Mouse (Mus musculus) ES-Bruce4 (cell line): ENCODE results near the gene Gcm2. TPM values are rescaled to one million over a fixed set of nuclear protein-coding genes. Genes with fewer than 3 reads are reported as not detected.

Experiments
- H3K27ac ChIP-seq: 2 replicates; pipeline ENCODE4 v1.5.1; 2012; ENCODE audit warnings: low read length, inconsistent platforms; ENCODE audit not compliant: insufficient read depth
- H3K27me3 ChIP-seq: 2 replicates; pipeline ENCODE4 v1.6.1; 2012; ENCODE audit warnings: mild to moderate bottlenecking, low read length, inconsistent platforms; ENCODE audit not compliant: control insufficient read depth, poor library complexity, insufficient read depth, severe bottlenecking
- H3K36me3 ChIP-seq: 2 replicates; pipeline ENCODE4 v1.6.1; 2012; ENCODE audit warnings: inconsistent platforms, mild to moderate bottlenecking, low read length, moderate library complexity; ENCODE audit not compliant: control insufficient read depth, poor library complexity, insufficient read depth, severe bottlenecking
- H3K4me1 ChIP-seq: one replicate; pipeline ENCODE4 v1.8.1; 2011; ENCODE audit warnings: low read length; ENCODE audit not compliant: control insufficient read depth, insufficient read depth
- H3K4me3 ChIP-seq: 2 replicates; pipeline ENCODE4 v1.5.1; 2011; ENCODE audit warnings: low read depth, mild to moderate bottlenecking, low read length
- H3K9ac ChIP-seq: 2 replicates; pipeline ENCODE4 v1.6.1; 2012; ENCODE audit warnings: low read depth, mild to moderate bottlenecking, inconsistent platforms; ENCODE audit not compliant: poor library complexity, severe bottlenecking
- H3K9me3 ChIP-seq: replicated peaks from 2 replicates; pipeline ENCODE4 v1.6.1; 2012; ENCODE audit warnings: mild to moderate bottlenecking, low read length, inconsistent platforms; ENCODE audit not compliant: control insufficient read depth, poor library complexity, insufficient read depth, severe bottlenecking
- CTCF ChIP-seq: IDR thresholded peaks from one replicate; pipeline ENCODE4 v1.8.1; 2011; ENCODE audit warnings: low read depth, low read length
- EP300 ChIP-seq: IDR thresholded peaks from 2 replicates; pipeline ENCODE4 v1.6.1; 2011; ENCODE audit warnings: low read depth, low read length; ENCODE audit not compliant: insufficient read depth
- POLR2A ChIP-seq: IDR thresholded peaks from one replicate; pipeline ENCODE4 v1.8.1; 2011; ENCODE audit warnings: low read length; ENCODE audit not compliant: insufficient read depth
- polyA plus RNA-seq: library from polyadenylated mRNA; stranded (reverse); fragments of >200 nt; gene quantifications from 2 replicates; pipeline ENCODE4 v1.2.4, GENCODE M21; 2011; ENCODE audit warnings: low read depth; ENCODE audit not compliant: missing spikeins, insufficient read depth, insufficient read length

Gcm2 gene
- polyA plus RNA-seq, 1 experiment: not detected

DNA sequence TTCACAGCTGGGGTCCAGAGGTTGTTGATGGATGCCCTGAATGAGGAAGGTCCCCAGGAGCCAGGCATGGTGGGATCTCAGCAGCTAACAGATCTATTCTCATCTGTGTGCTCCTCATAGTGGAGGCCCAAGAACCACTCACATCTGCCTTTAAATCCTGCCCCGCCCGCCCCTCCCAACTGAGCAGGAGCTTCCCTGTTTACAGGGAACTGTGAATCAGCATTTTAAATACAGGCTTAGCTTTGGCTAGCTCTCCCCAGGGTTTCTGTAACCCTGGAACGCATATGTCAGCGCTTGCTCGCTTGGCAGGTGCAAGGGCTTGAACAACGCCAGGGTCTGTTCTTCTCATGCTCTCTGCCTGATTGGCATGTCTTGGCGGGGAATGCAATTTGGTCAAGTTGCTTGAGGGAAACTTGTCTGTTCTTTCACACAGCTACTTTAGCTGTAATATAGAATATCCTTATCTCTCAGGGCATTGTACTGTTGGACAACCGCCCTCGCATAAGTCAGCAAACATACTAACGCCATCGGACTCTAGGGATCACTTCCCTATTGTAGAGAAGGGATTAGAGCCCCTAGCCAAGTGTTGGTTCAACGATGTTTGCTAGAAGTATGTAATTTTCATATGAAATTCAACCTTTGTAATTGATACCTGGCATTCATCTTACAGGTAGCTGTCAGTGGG is 6.9 kb downstream of the Gcm2 start:
- H3K36me3 ChIP-seq: no peaks in the 10 kb centered on the region
- H3K27me3 ChIP-seq: no peaks in the 10 kb centered on the region
- no peak overlapping the region for H3K4me3 ChIP-seq
- TF ChIP-seq CTCF: no peak
- no peak for TF ChIP-seq EP300
- no peak for TF ChIP-seq POLR2A
- no peak overlapping the region for H3K9ac ChIP-seq
- H3K4me1 ChIP-seq: peaks cover 2% of the 10 kb centered on the region
- H3K9me3 ChIP-seq: no peaks in the 10 kb centered on the region
- no peak overlapping the region for H3K27ac ChIP-seq

DNA sequence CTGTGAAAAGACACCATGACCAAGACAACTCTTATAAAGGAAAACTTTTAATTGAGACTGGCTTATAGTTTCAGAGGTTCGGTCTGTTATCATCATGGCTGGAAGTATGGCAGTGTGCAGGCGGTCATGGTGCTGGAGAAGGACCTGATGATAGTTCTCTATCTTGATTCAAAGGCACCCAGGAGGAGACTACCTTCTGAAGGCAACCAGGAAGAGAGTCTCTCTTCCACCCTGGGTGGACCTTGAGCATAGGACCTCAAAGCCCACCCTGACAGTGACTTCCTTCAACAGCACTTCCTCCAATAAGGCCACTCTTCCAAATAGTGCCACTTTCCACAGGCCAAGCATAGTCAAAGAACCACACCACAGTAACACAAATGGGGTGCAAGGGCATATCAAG is 10.8 kb downstream of the Gcm2 start:
- no peaks in the 10 kb centered on the region for H3K9me3 ChIP-seq
- H3K27me3 ChIP-seq: no peaks in the 10 kb centered on the region
- H3K4me1 ChIP-seq: peaks cover 2% of the 10 kb centered on the region
- H3K4me3 ChIP-seq: no peak overlapping the region
- no peak overlapping the region for H3K9ac ChIP-seq
- no peak overlapping the region for H3K27ac ChIP-seq
- no peaks in the 10 kb centered on the region for H3K36me3 ChIP-seq
- TF ChIP-seq CTCF (no peak), EP300 (no peak), POLR2A (no peak)

DNA sequence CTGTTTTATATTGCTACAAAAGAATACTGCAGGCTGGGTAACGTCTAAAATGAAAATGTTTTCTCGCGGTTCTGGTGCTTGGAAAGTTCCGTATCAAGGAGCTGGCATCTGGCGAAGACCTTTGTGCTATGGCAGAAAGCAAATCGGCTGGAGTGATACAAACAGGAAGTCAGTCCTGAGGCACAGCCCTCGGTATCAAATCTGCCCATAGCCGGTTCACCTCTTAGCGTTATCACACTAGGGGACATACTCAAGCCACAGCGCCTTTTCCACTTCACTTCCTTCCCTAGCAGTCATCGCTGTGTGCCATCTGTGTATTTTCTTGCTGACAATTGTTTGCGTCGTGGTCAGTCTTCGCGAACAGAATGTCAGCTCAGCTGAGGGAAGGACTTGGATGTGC is 12.5 kb downstream of the Gcm2 start:
- Histone ChIP-seq H3K4me3 (no peak overlapping the region), H3K36me3 (no peaks in the 10 kb centered on the region), H3K9me3 (no peaks in the 10 kb centered on the region), H3K27ac (no peak overlapping the region), H3K27me3 (no peaks in the 10 kb centered on the region), H3K4me1 (no peaks in the 10 kb centered on the region), H3K9ac (no peak overlapping the region)
- TF ChIP-seq EP300 (no peak), CTCF (no peak), POLR2A (no peak)

DNA sequence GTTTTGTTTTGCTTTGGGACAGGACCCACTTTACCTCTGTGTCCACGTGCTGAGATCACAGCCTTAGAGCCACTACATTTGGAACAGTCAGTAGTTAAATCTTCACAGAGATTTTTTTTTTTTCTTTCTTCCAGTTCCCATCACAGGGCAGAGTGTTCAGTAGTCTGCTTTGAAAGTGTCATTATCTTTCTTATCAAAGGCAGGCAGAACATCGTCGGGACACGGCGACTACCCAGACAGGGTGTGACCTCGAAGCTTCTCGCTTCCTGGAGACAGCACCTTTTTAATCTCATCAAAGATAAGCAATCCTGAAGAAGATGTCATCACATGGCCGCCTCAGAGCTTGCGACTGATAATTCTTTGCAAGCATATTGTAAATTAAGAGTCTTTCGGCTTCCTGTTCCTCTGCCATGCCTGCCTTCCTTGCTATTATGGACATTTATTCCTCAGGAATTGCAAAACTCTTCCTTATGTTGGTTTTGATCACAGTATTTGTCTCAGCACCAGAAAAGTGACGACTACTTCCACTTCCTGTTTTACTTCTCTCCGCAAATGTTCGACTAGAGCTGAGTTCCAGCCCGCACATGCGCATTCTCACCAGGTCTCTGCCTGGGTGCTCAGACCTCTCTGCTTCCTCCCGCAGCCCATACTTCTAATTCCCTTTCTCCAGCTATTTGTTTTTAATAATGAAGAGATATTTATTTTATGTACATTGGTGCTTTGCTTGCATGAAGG is 13.3 kb downstream of the Gcm2 start:
- TF ChIP-seq EP300 (no peak), POLR2A (no peak), CTCF (no peak)
- H3K27ac ChIP-seq: no peak overlapping the region
- H3K4me1 ChIP-seq: no peaks in the 10 kb centered on the region
- no peaks in the 10 kb centered on the region for H3K36me3 ChIP-seq
- H3K27me3 ChIP-seq: no peaks in the 10 kb centered on the region
- H3K9me3 ChIP-seq: no peaks in the 10 kb centered on the region
- no peak overlapping the region for H3K9ac ChIP-seq
- no peak overlapping the region for H3K4me3 ChIP-seq

DNA sequence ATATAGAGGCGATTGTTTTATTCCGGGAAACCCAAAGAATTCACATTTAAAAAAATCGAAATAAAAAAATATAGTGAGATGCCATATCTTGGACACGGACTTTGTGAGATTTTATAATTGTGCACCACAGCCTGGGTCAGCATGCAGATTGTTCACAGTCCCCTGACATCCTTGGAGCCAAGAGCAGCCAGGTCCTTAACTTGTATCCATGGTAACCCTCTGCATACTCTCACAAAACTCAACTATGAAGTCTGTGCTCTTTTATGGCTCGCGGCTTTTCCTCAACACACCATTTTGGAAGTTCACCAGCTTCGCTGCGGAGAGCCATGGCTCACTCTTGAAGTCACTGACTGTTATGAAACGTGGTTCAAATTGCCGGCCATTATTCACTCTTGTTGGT is 16.7 kb downstream of the Gcm2 start:
- Histone ChIP-seq H3K27ac (no peak overlapping the region), H3K9ac (no peak overlapping the region), H3K27me3 (no peaks in the 10 kb centered on the region), H3K4me3 (no peak overlapping the region), H3K9me3 (no peaks in the 10 kb centered on the region), H3K36me3 (no peaks in the 10 kb centered on the region), H3K4me1 (no peaks in the 10 kb centered on the region)
- TF ChIP-seq EP300 (no peak), POLR2A (no peak), CTCF (no peak)

DNA sequence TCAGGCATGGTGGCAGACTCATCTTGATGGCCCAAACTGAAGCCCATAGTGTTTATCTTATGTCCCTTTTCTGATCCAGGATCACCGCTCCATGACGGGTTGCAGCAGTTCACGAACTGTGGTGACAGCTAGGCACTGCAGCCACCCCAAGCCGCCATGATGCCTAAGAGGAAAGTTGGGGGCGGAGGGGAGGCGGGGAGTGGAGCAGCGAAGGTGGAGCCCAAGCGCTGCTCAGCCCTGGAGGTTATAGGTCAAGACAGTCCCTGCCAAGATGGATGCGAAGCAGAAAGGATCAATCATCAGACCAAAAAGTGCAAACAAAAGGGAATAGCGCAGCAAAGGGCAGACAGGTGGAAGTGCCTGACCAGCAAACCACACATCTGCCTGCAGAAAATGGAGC is 19.6 kb downstream of the Gcm2 start:
- no peak overlapping the region for H3K27ac ChIP-seq
- no peaks in the 10 kb centered on the region for H3K9me3 ChIP-seq
- H3K9ac ChIP-seq: no peak overlapping the region
- H3K4me1 ChIP-seq: no peaks in the 10 kb centered on the region
- no peaks in the 10 kb centered on the region for H3K36me3 ChIP-seq
- H3K4me3 ChIP-seq: peak overlapping the region; percentile 24
- TF ChIP-seq CTCF (no peak), POLR2A (no peak), EP300 (no peak)
- H3K27me3 ChIP-seq: no peaks in the 10 kb centered on the region
